Mouse (Mus musculus) granulocyte monocyte progenitor cell, adult 5-6 weeks (primary cell): Measurements from ENCODE around the gene Crip2. TPM values are rescaled to one million over a fixed set of nuclear protein-coding genes. Genes with fewer than 3 reads are reported as not detected.

Experiments used
- ATAC-seq: replicated peaks from 2 replicates; pipeline ENCODE4 v1.8.0; 2016; ENCODE audit warnings: mild to moderate bottlenecking, moderate TSS enrichment, inconsistent platforms; ENCODE audit not compliant: poor library complexity, severe bottlenecking
- total RNA-seq, 2 experiments: library from RNA; stranded (forward) in 1 of 2; stranded (reverse) in 1 of 2; fragments of 200-712, 200-1000 nt in 1 of 2; fragments of >200 nt in 1 of 2; fragmentation: Nextera tagmentation in 1 of 2; gene quantifications; 2 replicates each; pipeline ENCODE4 v1.2.3; 2014 to 2017

The Crip2 gene
- total RNA-seq, 2 experiments from 2014 or later: 0.46 TPM; not detected in 1

GRCm38 (mm10) chr12:113146112-113147057 lies 6.3 kb downstream of the Crip2 start, which contains the start of gene Crip1:
Gene Crip1, plus strand, starts transcription at chr12:113146316.
- ATAC-seq: peak; percentile 58

GRCm38 (mm10) chr12:113147481-113147880 lies 7.4 kb downstream of the Crip2 start:
- no peak for ATAC-seq

GRCm38 (mm10) chr12:113148381-113149035 lies 8.5 kb downstream of the Crip2 start:
- ATAC-seq: no peak

GRCm38 (mm10) chr12:113149341-113149740 lies 9.3 kb downstream of the Crip2 start:
- ATAC-seq: no peak

GRCm38 (mm10) chr12:113149896-113150295 lies 9.9 kb downstream of the Crip2 start:
- no peak for ATAC-seq

- ATAC-seq: no peak
Observed at GRCm38 (mm10) chr12:113150591-113150990, 10.6 kb downstream of the Crip2 start.

GRCm38 (mm10) chr12:113151046-113151445 lies 11.0 kb downstream of the Crip2 start:
- no peak for ATAC-seq

- ATAC-seq: peak; percentile 17
Observed at GRCm38 (mm10) chr12:113151661-113152271, 11.7 kb downstream of the Crip2 start.

- ATAC-seq: no peak
Observed at GRCm38 (mm10) chr12:113152272-113152661, 12.2 kb downstream of the Crip2 start.

- no peak for ATAC-seq
Observed at GRCm38 (mm10) chr12:113152991-113153525, 13.0 kb downstream of the Crip2 start.

GRCm38 (mm10) chr12:113153971-113154370 lies 13.9 kb downstream of the Crip2 start:
- peak; percentile 15 for ATAC-seq

- ATAC-seq: no peak
Observed at GRCm38 (mm10) chr12:113154747-113155075, 14.7 kb downstream of the Crip2 start.

GRCm38 (mm10) chr12:113155076-113155771 lies 15.2 kb downstream of the Crip2 start:
- ATAC-seq: no peak; the same call in 1 of the 2 replicates

GRCm38 (mm10) chr12:113155887-113156539 lies 16.0 kb downstream of the Crip2 start, which contains the start of gene Tedc1:
Gene Tedc1, plus strand, starts transcription at chr12:113156421.
- ATAC-seq: peak; percentile 74

GRCm38 (mm10) chr12:113156540-113156929 lies 16.5 kb downstream of the Crip2 start:
- no peak for ATAC-seq

- ATAC-seq: no peak
Observed at GRCm38 (mm10) chr12:113157002-113157401, 17.0 kb downstream of the Crip2 start.

GRCm38 (mm10) chr12:113157521-113157920 lies 17.5 kb downstream of the Crip2 start:
- no peak for ATAC-seq

- ATAC-seq: no peak
Observed at GRCm38 (mm10) chr12:113157971-113158370, 17.9 kb downstream of the Crip2 start.

GRCm38 (mm10) chr12:113163561-113164006 lies 23.5 kb downstream of the Crip2 start:
- peak; percentile 20 for ATAC-seq
